Mouse (Mus musculus) sigmoid colon, adult 10 weeks (tissue): ENCODE measurements around the gene Gm2564. TPM values are rescaled to one million over a fixed set of nuclear protein-coding genes. Genes with fewer than 3 reads are reported as not detected.

Experiments used
- polyA plus RNA-seq: library from polyadenylated mRNA; stranded (reverse); fragments of 350-450 nt; fragmentation: Illumina TruSeq; extraction: RNeasy Lipid Tissue Mini Kit (QIAGEN cat#74804); gene quantifications from one replicate; pipeline ENCODE4 v1.2.3, GENCODE M21; 2014; ENCODE audit warnings: low read depth, low replicate concordance

The Gm2564 gene
- not detected for polyA plus RNA-seq

GRCm38 (mm10) chr4:42629419-42629818, at the start of gene Gm2564:
Gene Gm2564 (plus strand): TSS chr4:42629719.

GRCm38 (mm10) chr4:42611895-42612294, 17.6 kb upstream of the Gm2564 start, which contains the start of gene Gm10591:
Gene Gm10591 (plus strand): TSS chr4:42612195.

GRCm38 (mm10) chr4:42654951-42655350, 25.4 kb downstream of the Gm2564 start, which contains the start of gene Ccl27b:
Gene Ccl27b (plus strand): TSS chr4:42655251.

GRCm38 (mm10) chr4:42661793-42662192, 32.3 kb downstream of the Gm2564 start, which contains the start of gene Il11ra2:
Gene Il11ra2 (minus strand): TSS chr4:42661893.

Other genes starting within 250 kb of the Gm2564 start
- gene Gm21586, start 190.3 kb upstream of the Gm2564 start, polyA plus RNA-seq: not detected
- gene Gm2163, start 163.0 kb upstream of the Gm2564 start, polyA plus RNA-seq: 0.25 TPM
- gene Fam205a2, start 101.5 kb upstream of the Gm2564 start, polyA plus RNA-seq: not detected
- 3.1 TPM for gene Gm10591, start 17.5 kb upstream of the Gm2564 start, polyA plus RNA-seq
- not detected for gene Ccl27b, start 25.5 kb downstream of the Gm2564 start, polyA plus RNA-seq
- not detected for gene Il11ra2, start 32.2 kb downstream of the Gm2564 start, polyA plus RNA-seq
- not detected for gene 4930578G10Rik, start 105.8 kb downstream of the Gm2564 start, polyA plus RNA-seq
- gene Ccl19, start 126.9 kb downstream of the Gm2564 start, polyA plus RNA-seq: not detected
- not detected for gene Ccl21a, start 144.3 kb downstream of the Gm2564 start, polyA plus RNA-seq
- gene Fam205a1, start 224.2 kb downstream of the Gm2564 start, polyA plus RNA-seq: 0.16 TPM
- not detected for gene Gm12394, start 227.1 kb downstream of the Gm2564 start, polyA plus RNA-seq
- not detected for gene Fam205c, start 244.5 kb downstream of the Gm2564 start, polyA plus RNA-seq